Mouse (Mus musculus) stomach, postnatal 0 days (tissue): ENCODE measurements around the gene Cavin1.

ENCODE experiments used
- CTCF ChIP-seq: IDR thresholded peaks from 2 replicates; pipeline ENCODE4 v1.5.1; 2016; ENCODE audit warnings: antibody characterized with exemption, low read depth, mild to moderate bottlenecking, moderate library complexity
- EP300 ChIP-seq: optimal IDR thresholded peaks from 2 replicates; pipeline ENCODE3; 2016; ENCODE audit warnings: antibody characterized with exemption

- 0 out of 2 replicates have a peak, but pooled peaks have one; percentile 14 for TF ChIP-seq CTCF
- TF ChIP-seq EP300, result peak; percentile 36
These were observed 58.1 kb downstream of the Cavin1 start for GRCm38 (mm10) chr11:100912401-100913155.
